Mouse (Mus musculus) bone marrow, adult 2 months (tissue): ENCODE data around the gene Rapgef6. TPM values are rescaled to one million over a fixed set of nuclear protein-coding genes. Genes with fewer than 3 reads are reported as not detected.

ENCODE experiments used
- H3K27ac ChIP-seq: fragments of 200-500 bp; 2 replicates; pipeline ENCODE4 v1.5.1; 2012; ENCODE audit warnings: low read depth, mild to moderate bottlenecking, control low read depth, inconsistent platforms, low read length; ENCODE audit not compliant: control insufficient read depth, poor library complexity, insufficient read depth
- H3K4me1 ChIP-seq: fragments of 200-500 bp; 2 replicates; pipeline ENCODE4 v1.6.1; 2011; ENCODE audit warnings: low read length; ENCODE audit not compliant: control insufficient read depth, insufficient read depth
- H3K4me3 ChIP-seq: fragments of 200-500 bp; replicated peaks from 2 replicates; pipeline ENCODE3; 2011; ENCODE audit warnings: mild to moderate bottlenecking, low read depth, low read length, control low read depth; ENCODE audit not compliant: control insufficient read depth
- CTCF ChIP-seq: fragments of 200-500 bp; IDR thresholded peaks from 2 replicates; pipeline ENCODE4 v1.5.1; 2011; ENCODE audit warnings: low read length, control low read depth; ENCODE audit not compliant: control insufficient read depth, insufficient read depth
- POLR2A ChIP-seq: fragments of 200-500 bp; IDR thresholded peaks from 2 replicates; pipeline ENCODE4 v1.6.1; 2011; ENCODE audit warnings: low read depth, mild to moderate bottlenecking, control low read depth, low read length, borderline replicate concordance; ENCODE audit not compliant: control insufficient read depth
- WGBS: fragments of 180-500 bp; shearing (Covaris S2); methylation state at CpG from one replicate; pipeline ENCODE4 v1.1.7; 2018; 5-methylcytosine and 5-hydroxymethylcytosine counted together
- polyA plus RNA-seq: library from polyadenylated mRNA; stranded (reverse); fragments of >200 nt; gene quantifications from 2 replicates; pipeline ENCODE4 v1.2.4, GENCODE M21; 2011; ENCODE audit warnings: low replicate concordance; ENCODE audit not compliant: missing spikeins, insufficient read depth, insufficient read length

Rapgef6 gene
- polyA plus RNA-seq, 1 experiment = 18.6 TPM

DNA sequence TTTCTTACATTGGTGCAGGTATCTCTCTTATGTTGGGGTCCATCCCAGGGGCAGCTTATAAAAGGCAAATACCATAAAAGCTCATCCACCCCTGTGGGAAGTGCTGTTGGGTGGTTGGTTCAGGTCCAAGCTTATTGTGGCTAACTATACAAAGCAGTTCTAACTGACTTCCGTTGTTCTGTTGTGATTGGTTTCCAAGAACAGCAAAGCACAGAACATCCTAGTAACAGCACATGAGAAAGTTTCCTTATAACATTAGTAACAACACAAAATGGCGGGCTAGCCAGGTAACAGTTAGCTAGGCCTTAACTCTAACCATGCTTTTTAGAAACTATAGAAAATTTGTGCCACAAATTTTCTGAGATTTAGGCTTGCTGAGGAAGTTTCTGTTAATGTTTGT is 185.5 kb downstream of the Rapgef6 start:
- H3K4me3 ChIP-seq = no peak overlapping the region
- WGBS = 67% methylated on average over 2 of the region's 2 CpGs
- no peak for TF ChIP-seq POLR2A
- TF ChIP-seq CTCF = no peak
- no peak overlapping the region for H3K27ac ChIP-seq
- no peaks in the 10 kb centered on the region; the same call in 1 of the 2 replicates for H3K4me1 ChIP-seq

DNA sequence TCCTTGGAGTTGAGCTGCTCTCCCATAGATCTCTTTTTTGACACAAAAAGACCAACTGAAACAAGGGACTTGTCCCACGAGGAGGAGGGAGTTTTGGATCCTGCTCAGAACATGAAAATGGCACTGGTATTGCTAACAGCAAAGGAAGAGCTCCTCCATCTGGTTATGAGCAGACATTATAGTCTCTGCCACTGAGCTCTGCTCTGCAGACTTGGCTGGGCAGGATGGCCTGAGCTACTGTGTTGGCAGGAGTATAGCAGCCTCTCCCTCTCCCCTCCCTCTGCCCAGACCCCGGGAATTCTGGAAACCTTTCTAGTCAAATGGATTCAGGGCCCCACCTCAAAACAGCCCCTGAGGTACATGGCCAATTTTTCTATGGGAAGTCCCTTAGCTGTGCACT is 187.0 kb downstream of the Rapgef6 start:
- 49% methylated on average over 2 of the region's 2 CpGs for WGBS
- TF ChIP-seq CTCF = no peak
- no peak for TF ChIP-seq POLR2A
- H3K4me3 ChIP-seq = no peak overlapping the region
- H3K4me1 ChIP-seq = no peaks in the 10 kb centered on the region
- H3K27ac ChIP-seq = no peak overlapping the region

DNA sequence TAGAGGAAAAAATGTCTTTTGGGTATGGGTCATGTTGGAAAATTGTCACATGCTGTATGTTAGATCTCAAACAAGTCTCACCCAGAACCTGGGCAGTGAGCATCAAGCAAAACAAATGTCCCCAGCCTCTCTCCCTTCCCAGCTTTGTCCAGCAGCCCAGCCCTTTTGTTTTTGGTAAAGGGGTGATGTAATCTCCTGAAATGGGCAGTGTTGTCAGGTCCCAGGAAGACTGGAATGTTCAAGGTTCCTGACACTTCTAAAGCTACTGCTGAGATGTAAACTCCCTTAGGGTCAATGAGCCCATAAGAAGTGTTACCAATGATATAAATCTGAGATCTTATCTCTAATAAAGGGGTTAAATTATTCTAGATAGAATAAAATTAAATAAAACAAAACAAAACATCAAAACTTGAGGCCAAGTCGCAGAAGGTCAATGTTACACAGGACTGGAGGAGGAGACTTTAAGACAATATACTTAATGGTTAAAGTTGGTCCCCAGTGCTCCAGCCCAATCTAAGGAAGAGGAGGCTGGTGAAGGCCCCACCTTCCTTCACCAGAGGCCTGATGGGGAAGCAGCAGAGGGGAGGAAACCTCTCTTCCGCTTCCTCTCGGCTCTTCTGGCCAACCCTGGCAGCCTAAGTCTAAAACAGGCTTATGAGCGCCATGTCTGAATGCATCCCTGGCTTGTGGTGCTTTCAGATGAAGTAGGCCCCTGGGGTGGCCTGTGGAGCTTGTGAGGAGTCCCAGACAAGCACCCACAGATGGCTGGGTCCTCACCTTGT is 188.1 kb downstream of the Rapgef6 start:
- 61% methylated on average over 4 of the region's 4 CpGs for WGBS
- TF ChIP-seq CTCF (no peak), POLR2A (no peak)
- Histone ChIP-seq H3K27ac (no peak overlapping the region), H3K4me3 (no peak overlapping the region), H3K4me1 (no peaks in the 10 kb centered on the region)

DNA sequence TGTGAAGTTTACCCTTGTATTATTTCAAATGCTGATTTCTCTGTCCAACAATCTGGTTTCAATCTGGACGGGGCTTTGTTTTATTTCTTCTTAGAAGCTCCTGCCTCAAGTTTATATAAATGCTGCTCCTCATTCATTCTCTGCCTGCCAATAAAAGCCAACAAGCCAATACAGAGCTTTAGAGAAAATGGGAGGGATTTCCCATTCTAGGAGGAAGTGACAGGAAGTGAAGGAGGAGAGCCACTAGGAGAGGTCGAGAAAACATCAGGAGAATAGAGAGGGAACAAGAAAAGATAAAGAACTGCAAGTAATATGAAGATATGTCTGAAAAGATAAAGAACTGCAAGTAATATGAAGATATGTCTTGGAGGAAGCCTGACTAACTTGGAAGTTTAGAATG is 190.2 kb downstream of the Rapgef6 start:
- WGBS = 71% methylated on average over 2 of the region's 2 CpGs
- no peak overlapping the region for H3K27ac ChIP-seq
- no peak overlapping the region for H3K4me3 ChIP-seq
- H3K4me1 ChIP-seq = no peaks in the 10 kb centered on the region
- TF ChIP-seq POLR2A (no peak), CTCF (no peak)

DNA sequence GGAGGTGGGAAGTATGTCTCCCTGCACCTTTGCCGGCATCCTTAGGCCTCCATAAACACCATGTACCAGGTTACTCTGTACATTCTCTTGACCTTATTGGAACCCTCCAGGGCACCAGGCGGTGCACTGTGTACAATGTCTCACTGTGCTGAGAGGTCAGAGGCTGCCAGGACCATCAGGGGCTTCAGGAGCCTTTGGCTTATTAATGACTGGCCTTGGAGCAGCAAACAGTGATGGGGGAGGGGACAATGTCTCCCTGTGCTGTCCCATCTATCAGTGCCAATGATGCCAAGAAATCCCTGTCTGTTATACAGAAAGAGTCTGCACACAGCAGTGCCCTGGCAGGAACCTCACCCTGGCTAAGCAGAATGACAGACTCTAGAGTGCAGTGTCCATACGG is 195.2 kb downstream of the Rapgef6 start:
- Histone ChIP-seq H3K4me3 (no peak overlapping the region), H3K4me1 (no peaks in the 10 kb centered on the region), H3K27ac (no peak overlapping the region)
- WGBS = 89% methylated on average over 3 of the region's 3 CpGs
- no peak for TF ChIP-seq CTCF
- no peak for TF ChIP-seq POLR2A

DNA sequence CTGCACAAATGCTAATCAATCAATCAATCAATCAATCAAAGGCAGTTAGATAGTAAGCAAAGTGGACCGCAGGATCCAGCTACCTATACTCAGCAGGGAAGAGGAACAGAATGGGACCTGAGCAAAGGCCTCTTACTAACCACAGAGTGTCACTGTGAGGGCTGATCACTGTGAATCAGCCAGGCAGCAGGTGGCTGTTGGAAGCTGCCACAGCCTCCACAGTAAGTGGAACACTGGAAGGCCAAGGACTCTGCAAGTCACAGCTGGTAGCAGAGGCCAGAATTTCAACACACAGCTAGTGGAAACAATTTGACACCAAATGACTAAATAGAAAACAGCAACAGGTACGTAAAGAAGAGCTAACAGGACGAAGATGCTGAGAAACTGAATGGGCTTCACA is 196.0 kb downstream of the Rapgef6 start:
- Histone ChIP-seq H3K4me3 (no peak overlapping the region), H3K4me1 (no peaks in the 10 kb centered on the region), H3K27ac (no peak overlapping the region)
- TF ChIP-seq CTCF (no peak), POLR2A (no peak)
- 82% methylated on average over 3 of the region's 3 CpGs for WGBS

DNA sequence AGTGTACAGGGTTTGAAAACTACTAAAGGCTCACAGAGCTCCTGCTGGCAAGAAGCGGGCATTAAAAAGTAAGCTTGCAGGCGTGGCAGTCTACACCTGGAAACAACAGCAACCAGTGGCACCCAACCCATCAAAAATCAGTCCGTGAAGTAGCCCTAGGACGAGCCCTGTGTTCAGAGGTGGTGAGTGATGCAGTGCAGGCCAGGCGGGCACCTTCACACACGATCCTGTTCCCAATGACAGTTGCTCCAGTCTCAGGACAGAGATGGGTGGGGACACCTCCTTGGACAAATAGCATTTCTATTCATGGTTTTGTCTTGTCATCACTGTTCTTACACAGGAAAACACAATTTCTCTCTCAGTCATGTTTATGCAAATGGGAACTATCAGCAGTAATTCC is 199.4 kb downstream of the Rapgef6 start:
- 85% methylated on average over 6 of the region's 6 CpGs for WGBS
- Histone ChIP-seq H3K4me1 (peaks cover 2% of the 10 kb centered on the region; the same call in 1 of the 2 replicates), H3K27ac (no peak overlapping the region), H3K4me3 (no peak overlapping the region)
- no peak for TF ChIP-seq POLR2A
- no peak for TF ChIP-seq CTCF

DNA sequence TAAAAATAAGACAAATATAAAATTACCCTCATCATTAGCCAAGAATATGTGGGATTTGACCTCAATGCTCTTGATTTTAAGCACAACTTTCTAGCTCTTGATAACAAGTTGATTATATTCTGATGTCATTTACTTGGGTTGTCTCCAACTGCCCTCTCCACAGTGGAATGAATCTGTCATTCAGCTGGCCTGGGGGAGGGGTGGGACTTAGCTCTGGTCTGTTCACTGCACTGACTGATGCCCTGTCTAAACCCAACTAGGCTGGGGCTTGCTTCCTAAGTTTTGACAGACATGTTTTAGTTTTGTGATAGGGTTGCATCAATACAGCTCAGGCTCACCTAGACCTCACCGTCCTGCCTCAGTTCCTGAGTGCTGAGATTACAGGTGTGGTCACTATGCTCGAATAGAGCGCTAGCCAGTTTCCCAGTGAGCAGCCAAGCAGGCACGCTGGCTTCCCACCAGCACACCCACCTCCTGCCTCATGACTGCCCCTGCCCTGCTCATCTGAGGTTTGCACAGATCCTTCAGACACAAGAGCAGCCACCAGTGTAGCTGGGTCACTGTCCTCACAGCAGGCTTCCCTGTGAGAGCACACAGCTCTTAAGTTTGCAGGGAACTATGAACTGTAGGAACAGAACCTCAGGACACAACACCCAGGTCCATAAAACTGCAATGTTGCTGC is 201.8 kb downstream of the Rapgef6 start:
- WGBS = 78% methylated on average over 4 of the region's 4 CpGs
- peaks cover 6% of the 10 kb centered on the region; the same call in 1 of the 2 replicates for H3K4me1 ChIP-seq
- no peak overlapping the region for H3K27ac ChIP-seq
- H3K4me3 ChIP-seq = no peak overlapping the region
- no peak for TF ChIP-seq POLR2A
- TF ChIP-seq CTCF = no peak

DNA sequence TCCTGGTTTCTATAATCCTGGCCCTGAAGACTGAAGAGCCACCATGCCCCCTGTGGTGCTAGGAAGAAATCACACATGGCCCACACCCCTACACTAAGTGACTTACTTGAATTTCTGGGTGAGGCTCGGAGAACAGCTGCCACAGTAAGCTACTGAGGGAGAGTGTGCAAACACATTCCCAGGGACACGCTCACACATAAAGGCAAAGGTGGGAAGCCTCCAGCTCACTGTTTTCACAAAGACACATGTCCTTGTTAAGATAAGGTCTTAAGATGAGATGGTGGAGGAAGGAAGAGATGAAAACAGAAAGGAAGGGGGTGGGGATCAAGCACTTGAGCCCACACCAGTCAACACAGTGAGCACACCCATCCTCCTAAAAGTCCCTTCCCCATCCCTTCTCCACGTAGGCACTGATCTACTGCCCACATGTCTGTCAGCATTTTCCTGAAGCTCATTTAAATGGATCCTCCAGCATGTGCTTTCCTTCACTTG is 204.0 kb downstream of the Rapgef6 start:
- TF ChIP-seq POLR2A = no peak
- peaks cover 6% of the 10 kb centered on the region; the same call in 1 of the 2 replicates for H3K4me1 ChIP-seq
- 48% methylated on average over 3 of the region's 3 CpGs for WGBS
- H3K4me3 ChIP-seq = no peak overlapping the region
- no peak overlapping the region; the same call in 1 of the 2 replicates for H3K27ac ChIP-seq
